Mouse (Mus musculus) liver, adult 2 months (tissue): ENCODE measurements around the gene Cbln3.

Source experiments
- CTCF ChIP-seq: fragments of 200-500 bp; IDR thresholded peaks from 2 replicates; pipeline ENCODE4 v1.5.1; 2011; ENCODE audit warnings: low read depth, low read length, control low read depth
- POLR2A ChIP-seq: fragments of 200-500 bp; IDR thresholded peaks from 2 replicates; pipeline ENCODE4 v1.6.1; 2011; ENCODE audit warnings: low read length, control low read depth; ENCODE audit not compliant: insufficient read depth; ENCODE audit errors: extremely low read depth

DNA sequence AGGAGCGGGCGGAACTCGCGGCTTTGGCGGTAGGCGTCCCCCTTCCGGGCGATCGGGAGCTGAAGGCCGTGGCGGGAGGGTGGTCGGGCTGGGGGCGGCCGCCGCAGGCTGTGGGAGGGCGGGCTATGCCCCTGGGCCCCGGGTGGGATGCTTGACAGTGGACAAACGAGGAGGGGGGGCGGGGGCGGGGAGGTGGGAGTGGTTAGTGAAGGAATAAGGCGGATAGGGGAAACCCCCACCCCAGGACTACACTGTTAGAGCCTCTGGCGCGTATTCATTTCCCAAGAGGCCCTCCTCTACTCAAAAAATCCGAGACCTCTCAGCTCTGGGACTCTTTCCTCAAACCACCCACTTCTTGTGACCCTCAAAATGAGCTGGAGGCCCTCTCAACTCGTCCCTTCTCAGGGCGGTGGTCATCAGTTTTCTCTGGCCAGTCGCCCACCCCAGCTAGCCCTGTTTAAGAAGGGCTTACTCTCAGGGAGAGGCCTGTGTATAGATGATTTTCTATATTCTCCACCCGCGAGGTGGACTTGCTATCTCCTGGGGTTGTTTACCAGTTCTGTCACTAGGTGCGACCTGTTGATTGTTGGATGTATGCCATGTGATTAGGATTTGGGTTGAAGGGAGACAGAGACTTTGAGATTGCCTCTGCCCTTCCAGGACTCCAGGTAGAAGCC is 1.1 kb upstream of the Cbln3 start:
- TF ChIP-seq POLR2A (no peak), CTCF (no peak)
